Mouse (Mus musculus) stomach, embryonic 15.5 days (tissue): ENCODE results near the gene Vti1a. TPM values are rescaled to one million over a fixed set of nuclear protein-coding genes. Genes with fewer than 3 reads are reported as not detected.

Experiments used
- ATAC-seq: fragments of 200-750 bp; cut with Nextera tagmentation; 2 replicates; pipeline ENCODE4 v1.8.0; 2017; ENCODE audit warnings: low read depth, moderate number of reproducible peaks, moderate TSS enrichment; ENCODE audit not compliant: insufficient read depth, low FRiP score
- H3K27ac ChIP-seq: fragments of 300-500 bp; sonication (generic); 2 replicates; pipeline ENCODE4 v1.5.1; 2015; ENCODE audit warnings: mild to moderate bottlenecking, inconsistent platforms
- H3K27me3 ChIP-seq: fragments of 300-500 bp; sonication (generic); replicated peaks from 2 replicates; pipeline ENCODE4 v1.6.1; 2015; ENCODE audit warnings: inconsistent platforms
- H3K36me3 ChIP-seq: fragments of 300-500 bp; sonication (generic); 2 replicates; pipeline ENCODE4 v1.6.1; 2015; ENCODE audit warnings: inconsistent platforms
- H3K4me1 ChIP-seq: fragments of 300-500 bp; sonication (generic); 2 replicates; pipeline ENCODE4 v1.6.1; 2015; ENCODE audit warnings: inconsistent platforms
- H3K4me2 ChIP-seq: fragments of 300-500 bp; sonication (generic); 2 replicates; pipeline ENCODE4 v1.6.1; 2015; ENCODE audit warnings: mild to moderate bottlenecking, inconsistent platforms
- H3K4me3 ChIP-seq: fragments of 300-500 bp; sonication (generic); replicated peaks from 2 replicates; pipeline ENCODE4 v1.5.1; 2015; ENCODE audit warnings: inconsistent platforms
- H3K9ac ChIP-seq: fragments of 300-500 bp; sonication (generic); 2 replicates; pipeline ENCODE4 v1.6.1; 2015; ENCODE audit warnings: inconsistent platforms
- H3K9me3 ChIP-seq: fragments of 300-500 bp; sonication (generic); 2 replicates; pipeline ENCODE4 v1.6.1; 2016; ENCODE audit warnings: inconsistent platforms
- WGBS: fragments of 180-500 bp; shearing (Covaris S2); methylation state at CpG from one replicate; pipeline ENCODE4 v1.1.7; 2015; 5-methylcytosine and 5-hydroxymethylcytosine counted together
- polyA plus RNA-seq: library from polyadenylated mRNA; unstranded; fragments of >200 nt; fragmentation: Nextera tagmentation; extraction: Ambion mirVana; gene quantifications from 2 replicates; pipeline ENCODE4 v1.2.1, GENCODE M21; 2015

The Vti1a gene
- 23.5 and 26.4 TPM in 2 replicates for polyA plus RNA-seq

DNA sequence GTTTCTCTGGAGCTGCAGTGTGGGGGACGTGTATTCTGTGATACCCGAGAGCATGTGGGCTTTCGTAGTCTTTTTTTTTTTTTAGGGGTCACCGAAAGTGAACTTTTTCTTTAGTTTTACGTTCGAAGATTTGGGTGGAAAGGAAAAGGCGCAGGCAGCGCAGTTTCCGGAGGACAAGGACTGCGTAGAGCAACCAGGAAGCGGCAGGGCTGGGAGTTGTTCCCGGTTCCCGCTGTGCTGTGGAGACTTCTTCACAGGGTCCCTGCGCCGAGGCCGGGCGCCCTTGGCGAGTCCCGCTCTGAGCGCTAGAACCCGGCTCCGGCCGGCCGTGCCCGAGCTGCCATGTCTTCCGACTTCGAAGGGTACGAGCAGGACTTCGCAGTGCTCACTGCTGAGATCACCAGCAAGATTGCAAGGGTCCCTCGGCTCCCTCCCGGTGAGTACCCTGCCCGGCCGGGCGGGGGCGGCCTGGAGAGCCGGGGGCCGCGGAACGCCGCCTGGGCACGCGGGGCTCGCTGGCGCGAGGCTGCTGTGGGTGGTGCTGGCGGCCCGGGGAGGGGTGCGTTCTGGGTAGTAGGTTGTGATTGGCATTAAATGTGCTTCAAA, at the start of gene Vti1a:
Vti1a (plus strand) TSS at position 187 of the 606 bp plus-strand sequence.
- H3K9ac ChIP-seq = peak within 1 kb of the TSS; percentile 86
- under 1% methylated on average over 48 of the region's 48 CpGs for WGBS
- peak within 1 kb of the TSS; percentile 91 for H3K27ac ChIP-seq
- H3K4me1 ChIP-seq = peaks cover 16% of the 10 kb centered on the region
- peak; percentile 91 for ATAC-seq
- peak within 1 kb of the TSS; percentile 95 for H3K4me3 ChIP-seq
- 0 out of 2 replicates have a peak, but pooled peaks cover 7% of the 10 kb centered on the region for H3K36me3 ChIP-seq
- no peaks in the 10 kb centered on the region for H3K27me3 ChIP-seq
- H3K9me3 ChIP-seq = no peaks in the 10 kb centered on the region
- peak within 1 kb of the TSS; percentile 77 for H3K4me2 ChIP-seq

DNA sequence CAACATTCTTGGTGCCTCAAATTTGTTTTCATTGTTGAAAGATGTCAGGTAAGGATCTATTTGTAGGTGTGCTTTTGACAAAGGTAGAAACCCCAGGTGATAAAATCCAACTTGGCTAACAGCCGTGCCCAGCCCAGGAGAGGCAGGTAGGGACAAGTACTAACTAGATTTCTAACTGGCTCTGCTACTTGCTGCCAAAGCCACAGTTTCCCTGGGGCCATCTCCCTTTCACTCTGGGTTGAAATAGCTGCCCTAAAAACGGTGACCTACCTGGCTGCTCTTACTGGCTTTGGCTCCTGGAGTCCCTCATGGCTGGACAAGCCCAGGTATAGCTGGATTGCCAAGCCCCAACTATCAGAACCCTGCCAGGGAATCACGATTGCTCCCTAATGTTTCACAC, 49.3 kb upstream of the Vti1a start:
- no peak overlapping the region for H3K9ac ChIP-seq
- H3K36me3 ChIP-seq = peaks cover 6% of the 10 kb centered on the region; the same call in 1 of the 2 replicates
- H3K4me2 ChIP-seq = no peak overlapping the region
- no peak overlapping the region for H3K4me3 ChIP-seq
- 63% methylated on average over 3 of the region's 3 CpGs for WGBS
- no peak for ATAC-seq
- H3K4me1 ChIP-seq = peaks cover 11% of the 10 kb centered on the region; the same call in 1 of the 2 replicates
- peak overlapping the region; percentile 80 for H3K27ac ChIP-seq
- no peaks in the 10 kb centered on the region for H3K27me3 ChIP-seq
- H3K9me3 ChIP-seq = no peaks in the 10 kb centered on the region

DNA sequence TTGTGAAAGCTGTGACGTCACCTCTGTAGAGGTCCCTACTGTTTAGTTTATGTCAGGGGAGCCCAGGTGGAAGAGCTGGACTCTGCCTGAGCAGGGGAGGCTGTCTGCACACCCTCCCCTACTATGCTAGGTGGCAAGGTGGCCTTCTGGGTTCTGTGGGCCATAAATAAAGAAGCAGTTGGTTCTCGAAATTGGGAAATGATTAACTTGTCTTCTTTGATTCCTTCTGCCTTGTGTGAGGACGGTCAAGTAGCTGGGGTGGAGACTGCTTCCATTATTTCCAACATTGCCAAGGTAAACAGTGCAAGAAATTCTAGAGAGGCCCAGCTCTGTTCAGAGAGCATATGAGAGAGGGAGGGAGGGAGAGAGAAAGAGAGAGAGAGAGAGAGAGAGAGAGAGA, 47.9 kb upstream of the Vti1a start:
- 41% methylated on average over 3 of the region's 3 CpGs for WGBS
- peak; percentile 77 for ATAC-seq
- H3K27ac ChIP-seq = peak overlapping the region; percentile 80

DNA sequence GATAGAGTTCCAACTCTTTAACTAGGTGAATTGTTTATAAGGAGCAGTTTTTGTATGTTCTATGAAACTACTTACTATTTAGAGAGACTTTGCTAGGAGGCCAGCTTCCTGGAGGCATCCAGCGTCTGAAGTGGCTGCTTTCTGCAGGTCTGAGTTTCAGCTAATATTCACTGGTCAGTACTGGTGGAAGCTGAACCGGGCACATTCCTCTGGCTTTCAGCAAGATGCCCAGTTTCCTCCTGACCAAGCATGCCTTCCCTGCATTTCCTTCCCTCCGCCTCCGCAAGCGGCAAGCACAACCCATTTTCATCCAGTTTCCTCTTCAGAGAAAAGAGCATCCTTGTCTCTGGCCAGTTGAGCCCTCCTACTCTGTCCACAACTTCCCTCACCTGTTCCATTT, 47.0 kb upstream of the Vti1a start:
- WGBS = 81% methylated on average over 5 of the region's 5 CpGs

More for the DNA sequence above, 47.9 kb upstream of the Vti1a start:
- no peaks in the 10 kb centered on the region for H3K9me3 ChIP-seq
- no peaks in the 10 kb centered on the region for H3K27me3 ChIP-seq
- no peak overlapping the region for H3K4me2 ChIP-seq
- H3K4me1 ChIP-seq = peaks cover 11% of the 10 kb centered on the region; the same call in 1 of the 2 replicates
- peaks cover 10% of the 10 kb centered on the region; the same call in 1 of the 2 replicates for H3K36me3 ChIP-seq
- H3K9ac ChIP-seq = no peak overlapping the region
- H3K4me3 ChIP-seq = no peak overlapping the region

DNA sequence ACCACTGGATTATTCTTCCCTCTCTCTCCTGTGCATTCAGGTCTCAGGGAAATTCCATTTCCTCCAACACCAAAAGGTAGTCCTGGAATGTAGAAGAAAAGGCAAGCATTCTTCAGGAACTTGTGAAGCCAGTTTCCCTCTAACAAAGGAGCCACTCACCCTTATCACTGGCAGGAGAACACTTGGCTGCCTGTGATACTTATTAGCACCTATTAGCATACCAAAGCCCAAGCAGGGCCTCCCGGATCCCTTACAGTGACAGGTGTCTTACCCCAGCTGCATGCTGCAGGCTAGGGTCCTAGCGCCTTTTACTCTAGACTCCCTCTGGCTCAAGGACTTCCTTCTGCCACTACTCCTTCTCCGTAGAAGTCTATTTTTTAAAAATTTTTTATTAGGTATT, 44.6 kb upstream of the Vti1a start:
- H3K27me3 ChIP-seq = no peaks in the 10 kb centered on the region
- no peak overlapping the region for H3K4me3 ChIP-seq
- H3K9me3 ChIP-seq = no peaks in the 10 kb centered on the region
- H3K4me1 ChIP-seq = peaks cover 11% of the 10 kb centered on the region; the same call in 1 of the 2 replicates
- 42% methylated on average over 3 of the region's 3 CpGs for WGBS
- H3K27ac ChIP-seq = peak overlapping the region; percentile 83
- no peak overlapping the region for H3K4me2 ChIP-seq
- no peak overlapping the region for H3K9ac ChIP-seq
- H3K36me3 ChIP-seq = peaks cover 11% of the 10 kb centered on the region; the same call in 1 of the 2 replicates
- peak; percentile 82 for ATAC-seq

More for the DNA sequence above, 47.0 kb upstream of the Vti1a start:
- Histone ChIP-seq H3K27ac (peak overlapping the region; percentile 80; the same call in 1 of the 2 replicates), H3K27me3 (no peaks in the 10 kb centered on the region), H3K4me3 (no peak overlapping the region), H3K4me2 (no peak overlapping the region), H3K36me3 (peaks cover 11% of the 10 kb centered on the region; the same call in 1 of the 2 replicates), H3K9me3 (no peaks in the 10 kb centered on the region), H3K4me1 (peaks cover 11% of the 10 kb centered on the region; the same call in 1 of the 2 replicates), H3K9ac (no peak overlapping the region)
- no peak for ATAC-seq

DNA sequence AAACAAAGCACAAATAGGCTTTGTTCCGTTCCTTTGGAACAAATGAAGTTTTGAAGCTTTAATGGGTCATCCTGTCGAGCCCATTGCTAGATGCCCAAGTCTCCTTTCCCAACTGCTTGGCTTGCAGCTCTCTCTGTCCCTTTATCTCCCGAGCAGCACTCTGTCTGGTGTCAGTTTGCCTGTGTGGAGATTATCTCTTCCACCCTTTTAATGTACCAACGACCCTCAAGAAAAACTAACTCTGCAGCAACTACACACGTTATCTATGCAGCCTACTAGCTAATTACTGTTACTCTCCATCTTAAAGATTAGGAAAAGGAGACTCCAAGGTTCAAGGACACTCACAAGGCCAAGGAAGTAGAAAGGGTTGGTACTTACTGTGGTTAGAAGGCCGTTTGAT, 42.8 kb upstream of the Vti1a start:
- WGBS = 62% methylated on average over 6 of the region's 6 CpGs
- Histone ChIP-seq H3K4me3 (no peak overlapping the region), H3K27ac (no peak overlapping the region), H3K36me3 (peaks cover 11% of the 10 kb centered on the region; the same call in 1 of the 2 replicates), H3K9ac (no peak overlapping the region), H3K4me1 (peaks cover 11% of the 10 kb centered on the region; the same call in 1 of the 2 replicates), H3K9me3 (no peaks in the 10 kb centered on the region), H3K4me2 (no peak overlapping the region), H3K27me3 (no peaks in the 10 kb centered on the region)
- no peak for ATAC-seq

DNA sequence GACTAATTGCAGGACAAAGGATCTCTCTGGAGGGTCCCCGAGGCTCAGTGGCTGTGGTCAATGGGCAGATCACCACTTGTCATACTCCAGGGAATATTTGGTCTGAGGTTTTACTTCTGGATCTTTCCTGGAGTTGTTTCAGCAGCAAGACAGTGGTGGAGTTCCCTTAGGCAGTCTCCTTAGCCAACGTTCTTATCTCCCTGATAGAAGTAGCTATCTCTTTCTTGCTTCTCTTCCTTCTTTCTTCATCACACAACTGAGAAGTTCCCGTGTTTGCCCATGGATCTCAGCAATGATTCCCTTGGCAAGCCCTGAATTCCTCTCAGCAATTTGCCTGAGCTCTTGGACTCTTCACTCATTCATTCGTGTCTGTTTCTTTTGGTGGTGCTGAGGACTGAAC, 40.0 kb upstream of the Vti1a start:
- Histone ChIP-seq H3K4me3 (no peak overlapping the region), H3K9me3 (no peaks in the 10 kb centered on the region), H3K27me3 (no peaks in the 10 kb centered on the region), H3K36me3 (peaks cover 13% of the 10 kb centered on the region; the same call in 1 of the 2 replicates), H3K9ac (no peak overlapping the region), H3K27ac (no peak overlapping the region), H3K4me1 (0 out of 2 replicates have a peak, but pooled peaks cover under 1% of the 10 kb centered on the region), H3K4me2 (no peak overlapping the region)
- WGBS = 84% methylated on average over 4 of the region's 4 CpGs
- no peak for ATAC-seq

DNA sequence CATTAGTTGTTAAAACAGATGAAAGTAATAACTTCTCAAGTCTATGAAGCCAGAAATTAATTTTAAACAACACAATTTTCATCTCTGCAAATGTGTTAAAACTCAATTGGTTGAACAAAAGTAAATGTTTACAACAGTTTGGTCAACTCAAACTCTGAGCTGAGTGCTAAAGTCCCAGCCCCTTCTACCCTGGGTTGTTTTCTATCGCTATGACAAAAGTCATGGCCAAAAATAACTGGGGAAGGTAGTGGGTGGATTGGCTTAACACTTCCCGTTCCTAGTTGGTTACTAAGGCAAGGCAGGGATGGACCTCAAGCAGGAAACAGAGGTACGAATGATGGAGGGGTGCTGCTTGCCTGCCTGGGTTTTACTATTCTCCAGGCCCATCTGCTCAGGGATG, 39.3 kb upstream of the Vti1a start:
- H3K4me2 ChIP-seq = no peak overlapping the region
- no peaks in the 10 kb centered on the region for H3K4me1 ChIP-seq
- H3K9ac ChIP-seq = no peak overlapping the region
- no peaks in the 10 kb centered on the region for H3K9me3 ChIP-seq
- WGBS = 84% methylated on average over 3 of the region's 3 CpGs
- no peaks in the 10 kb centered on the region for H3K27me3 ChIP-seq
- no peak overlapping the region for H3K27ac ChIP-seq
- ATAC-seq = no peak
- H3K36me3 ChIP-seq = peaks cover 13% of the 10 kb centered on the region
- H3K4me3 ChIP-seq = no peak overlapping the region

DNA sequence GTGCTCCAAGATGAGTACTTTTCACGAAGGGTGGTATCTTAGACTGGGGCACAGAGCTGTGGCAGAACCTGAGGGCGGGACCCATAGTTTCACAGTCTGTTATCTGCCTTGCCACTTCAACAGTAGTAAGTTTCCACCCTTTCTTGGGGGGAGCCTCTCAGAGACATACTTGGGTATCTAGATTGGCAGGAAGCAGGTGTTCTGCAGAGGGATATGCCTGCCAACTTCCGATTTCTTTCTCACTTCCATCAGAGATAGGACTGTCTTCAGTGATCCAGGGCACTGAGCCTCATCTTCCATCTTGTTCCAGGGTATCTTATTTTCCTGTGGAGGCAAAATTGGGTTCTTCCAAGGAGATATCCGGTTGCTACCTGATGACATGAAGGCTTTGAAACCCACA, 32.0 kb upstream of the Vti1a start:
- no peaks in the 10 kb centered on the region for H3K27me3 ChIP-seq
- no peak overlapping the region for H3K4me2 ChIP-seq
- no peaks in the 10 kb centered on the region for H3K4me1 ChIP-seq
- 81% methylated on average over 4 of the region's 4 CpGs for WGBS
- H3K9me3 ChIP-seq = no peaks in the 10 kb centered on the region
- no peak overlapping the region for H3K4me3 ChIP-seq
- peaks cover 18% of the 10 kb centered on the region for H3K36me3 ChIP-seq
- peak; percentile 89 for ATAC-seq
- H3K9ac ChIP-seq = no peak overlapping the region
- H3K27ac ChIP-seq = no peak overlapping the region

DNA sequence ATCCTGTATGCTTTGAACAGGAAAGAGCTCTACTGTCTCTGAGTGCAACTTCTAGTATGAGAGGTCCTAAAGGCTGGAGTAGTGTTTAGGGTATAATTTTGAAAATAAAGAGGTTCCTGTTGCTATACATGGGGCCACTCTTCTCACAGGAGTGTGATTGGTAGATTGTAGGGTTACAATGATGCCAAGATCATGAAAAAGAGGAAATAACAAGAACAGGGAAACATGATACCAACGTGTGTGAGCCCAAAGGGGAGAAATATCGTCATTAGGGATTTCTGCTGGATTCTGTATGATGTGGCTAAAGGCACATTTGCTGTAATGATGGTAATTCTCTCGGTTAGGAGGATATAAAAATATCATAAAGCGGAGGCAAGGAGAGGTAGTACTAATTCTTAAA, 30.1 kb upstream of the Vti1a start:
- no peak overlapping the region for H3K4me3 ChIP-seq
- H3K4me2 ChIP-seq = no peak overlapping the region
- WGBS = 89% methylated on average over 4 of the region's 4 CpGs
- ATAC-seq = no peak
- H3K9ac ChIP-seq = no peak overlapping the region
- peaks cover 12% of the 10 kb centered on the region for H3K36me3 ChIP-seq
- H3K27ac ChIP-seq = no peak overlapping the region
- no peaks in the 10 kb centered on the region for H3K4me1 ChIP-seq
- no peaks in the 10 kb centered on the region for H3K9me3 ChIP-seq
- no peaks in the 10 kb centered on the region for H3K27me3 ChIP-seq

DNA sequence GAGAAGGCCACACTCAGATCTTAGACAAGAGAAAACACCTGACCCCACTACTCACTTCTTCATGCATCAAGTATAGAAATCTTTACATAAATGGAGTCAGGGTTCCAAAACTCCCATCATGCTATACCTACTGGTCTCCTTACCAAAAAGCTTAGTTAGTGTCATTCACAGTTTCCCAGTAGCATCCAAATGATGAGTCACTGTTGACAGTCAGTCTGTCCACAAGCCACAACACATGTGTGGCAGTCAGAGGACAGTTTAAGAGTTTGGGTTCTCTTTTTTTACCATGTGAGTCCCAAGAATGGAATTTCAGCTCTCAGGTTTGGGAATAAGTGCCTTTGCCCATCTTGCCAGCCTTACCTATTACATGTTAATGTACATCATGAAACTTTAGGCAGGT, 27.1 kb upstream of the Vti1a start:
- no peak overlapping the region for H3K9ac ChIP-seq
- ATAC-seq = no peak
- peaks cover 10% of the 10 kb centered on the region for H3K36me3 ChIP-seq
- H3K4me1 ChIP-seq = no peaks in the 10 kb centered on the region
- no peak overlapping the region for H3K27ac ChIP-seq
- H3K27me3 ChIP-seq = no peaks in the 10 kb centered on the region
- H3K4me2 ChIP-seq = no peak overlapping the region
- H3K9me3 ChIP-seq = no peaks in the 10 kb centered on the region
- H3K4me3 ChIP-seq = no peak overlapping the region

DNA sequence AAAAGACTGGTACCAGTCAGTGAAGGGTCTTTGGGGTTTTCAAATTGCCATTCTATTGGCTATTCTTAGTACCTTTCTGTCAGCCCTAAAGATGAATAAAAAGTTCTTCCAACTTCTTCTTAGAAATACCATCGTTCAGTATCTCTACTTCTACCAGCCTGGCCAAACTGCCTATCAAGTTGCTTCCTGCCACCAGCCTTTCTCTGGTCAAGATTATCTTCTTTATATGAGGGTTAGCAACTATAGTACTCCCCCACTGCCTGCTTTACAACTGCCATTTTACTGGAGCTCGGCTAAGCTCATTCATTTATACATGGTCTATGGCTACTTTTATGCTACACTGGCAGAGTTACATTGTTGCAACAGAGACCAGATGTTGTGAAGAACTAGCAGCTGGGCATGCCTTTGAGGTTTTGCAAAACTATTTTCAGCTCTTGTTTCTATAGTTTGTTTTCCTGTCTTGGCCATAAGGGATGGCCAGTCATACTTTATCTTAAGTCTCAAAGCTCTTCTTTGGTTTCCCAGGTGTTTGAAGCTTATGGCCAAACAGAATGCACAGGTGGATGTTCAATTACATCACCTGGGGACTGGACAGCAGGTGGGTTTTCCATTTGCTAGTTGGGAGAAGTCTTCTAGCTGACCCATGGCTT, 25.3 kb upstream of the Vti1a start:
- Histone ChIP-seq H3K4me1 (no peaks in the 10 kb centered on the region), H3K27ac (no peak overlapping the region), H3K9me3 (no peaks in the 10 kb centered on the region), H3K36me3 (peaks cover 20% of the 10 kb centered on the region), H3K4me3 (no peak overlapping the region), H3K9ac (no peak overlapping the region), H3K27me3 (no peaks in the 10 kb centered on the region), H3K4me2 (no peak overlapping the region)
- 85% methylated on average over 2 of the region's 2 CpGs for WGBS
- no peak for ATAC-seq
